Mouse (Mus musculus): Measurements from ENCODE around the gene B3gnt2.

The B3gnt2 gene

GRCm38 (mm10) chr11:22847732-22848648 lies 12.8 kb downstream of the B3gnt2 start:
- DNase-seq (ENCODE audit: low read depth): no peak

GRCm38 (mm10) chr11:22846960-22847731 lies 13.6 kb downstream of the B3gnt2 start:
- DNase-seq (ENCODE audit: low read depth): no peak

GRCm38 (mm10) chr11:22846093-22846835 lies 14.5 kb downstream of the B3gnt2 start:
- no peak for DNase-seq (ENCODE audit: low read depth)

- no peak for DNase-seq (ENCODE audit: low read depth)
Measured at GRCm38 (mm10) chr11:22844754-22845718, 15.7 kb downstream of the B3gnt2 start.

GRCm38 (mm10) chr11:22839456-22839855 lies 21.3 kb downstream of the B3gnt2 start:
- no peak for DNase-seq (ENCODE audit: low read depth)

GRCm38 (mm10) chr11:22838361-22838760 lies 22.4 kb downstream of the B3gnt2 start:
- DNase-seq (ENCODE audit: low read depth): no peak

GRCm38 (mm10) chr11:22836269-22836668 lies 24.5 kb downstream of the B3gnt2 start:
- no peak for DNase-seq (ENCODE audit: low read depth)

GRCm38 (mm10) chr11:22832600-22832999 lies 28.2 kb downstream of the B3gnt2 start:
- no peak for DNase-seq (ENCODE audit: low read depth)

- no peak for DNase-seq (ENCODE audit: low read depth)
Measured at GRCm38 (mm10) chr11:22831916-22832315, 28.8 kb downstream of the B3gnt2 start.

- DNase-seq (ENCODE audit: low read depth): no peak
Measured at GRCm38 (mm10) chr11:22830684-22831083, 30.1 kb downstream of the B3gnt2 start.

GRCm38 (mm10) chr11:22830179-22830611 lies 30.6 kb downstream of the B3gnt2 start:
- DNase-seq (ENCODE audit: low read depth): no peak

GRCm38 (mm10) chr11:22828988-22829632 lies 31.7 kb downstream of the B3gnt2 start:
- no peak for DNase-seq (ENCODE audit: low read depth)

GRCm38 (mm10) chr11:22827514-22828080 lies 33.2 kb downstream of the B3gnt2 start:
- no peak for DNase-seq (ENCODE audit: low read depth)

GRCm38 (mm10) chr11:22826665-22827064 lies 34.1 kb downstream of the B3gnt2 start:
- no peak for DNase-seq (ENCODE audit: low read depth)

GRCm38 (mm10) chr11:22826051-22826450 lies 34.7 kb downstream of the B3gnt2 start:
- DNase-seq (ENCODE audit: low read depth): no peak

- no peak for DNase-seq (ENCODE audit: low read depth)
Measured at GRCm38 (mm10) chr11:22825548-22825947, 35.2 kb downstream of the B3gnt2 start.

GRCm38 (mm10) chr11:22824049-22824705 lies 36.6 kb downstream of the B3gnt2 start:
- no peak for DNase-seq (ENCODE audit: low read depth)

GRCm38 (mm10) chr11:22821243-22821642 lies 39.5 kb downstream of the B3gnt2 start:
- DNase-seq (ENCODE audit: low read depth): no peak

- no peak for DNase-seq (ENCODE audit: low read depth)
Measured at GRCm38 (mm10) chr11:22818371-22818770, 42.4 kb downstream of the B3gnt2 start.

- DNase-seq (ENCODE audit: low read depth): no peak
Measured at GRCm38 (mm10) chr11:22815877-22816276, 44.9 kb downstream of the B3gnt2 start.
